In the genomic region with DNA sequence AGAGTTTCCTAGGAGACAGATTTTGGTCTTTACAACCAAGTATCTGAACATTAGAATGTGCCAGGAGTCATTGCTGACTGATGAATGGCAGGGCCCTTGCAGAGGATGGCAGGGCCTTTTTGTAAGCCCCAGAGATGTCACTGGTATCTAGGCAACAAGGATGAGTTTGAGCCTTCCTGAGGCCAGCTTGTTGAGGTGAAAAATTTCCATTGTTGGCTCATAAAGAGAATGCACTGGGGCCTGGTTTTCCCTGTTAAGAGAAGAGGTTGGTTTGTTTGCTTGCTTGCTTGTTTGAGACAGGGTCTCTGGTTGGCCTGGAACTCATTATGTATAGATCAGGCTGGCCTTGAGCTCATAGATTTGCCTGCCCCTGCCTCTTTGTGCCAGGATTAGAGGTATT, we compare ENCODE assay signal across 10 mouse cellular contexts. TPM values are rescaled to one million over a fixed set of nuclear protein-coding genes. Genes with fewer than 3 reads are reported as not detected.
DNase-seq lines count a peak whose midpoint lies in the region; ATAC-seq and TF ChIP-seq lines count a peak whose summit lies in the region.
"Had no signal": no experiment of that assay in that cellular context is flagged by ENCODE, and none has a peak within 500 bp of the region (broad histone marks: within the 10 kb centered on the region; RNA-seq: fewer than 3 reads in every experiment).

No protein-coding gene starts in this region.

- no peaks in the 10 kb centered on the region for H3K27me3 ChIP-seq in heart, embryonic 12.5 days (replicated peaks)
- H3K27me3 ChIP-seq in hindbrain, embryonic 16.5 days (replicated peaks; ENCODE audit: control insufficient read depth, insufficient read depth, low read length), result no peaks in the 10 kb centered on the region
- H3K27me3 ChIP-seq in midbrain, embryonic 16.5 days (ENCODE audit: control insufficient read depth, insufficient read depth, low read depth, low read length), result no peaks in the 10 kb centered on the region

- H3K36me3 ChIP-seq in heart, embryonic 12.5 days, result peaks cover 5% of the 10 kb centered on the region; the same call in 1 of the 2 replicates
- H3K36me3 ChIP-seq in hindbrain, embryonic 16.5 days (ENCODE audit: control insufficient read depth, insufficient read depth, low read length), result no peaks in the 10 kb centered on the region
- no peaks in the 10 kb centered on the region for H3K36me3 ChIP-seq in midbrain, embryonic 16.5 days (ENCODE audit: control insufficient read depth, insufficient read depth, low read length)

- DNase-seq in heart, postnatal 36 days, result no peak
- DNase-seq in urinary bladder, postnatal 4 days (ENCODE audit: low spot score in 2 of 2), result no peak
- no peak for DNase-seq in spleen, postnatal 14 days (ENCODE audit: low spot score in 2 of 2)
- DNase-seq in cerebellum, adult 11 months, result no peak
- DNase-seq: cerebellum, adult 8-10 months; lung, postnatal 4 days had no signal

- H3K4me1 ChIP-seq in heart, embryonic 12.5 days (replicated peaks), result peaks cover 56% of the 10 kb centered on the region
- peaks cover 15% of the 10 kb centered on the region for H3K4me1 ChIP-seq in cortical plate, adult 2 months (ENCODE audit: control insufficient read depth, insufficient read depth, low read length)
- H3K4me1 ChIP-seq in hindbrain, embryonic 16.5 days (ENCODE audit: control insufficient read depth, insufficient read depth, low read depth, low read length), result peaks cover 49% of the 10 kb centered on the region
- peaks cover 57% of the 10 kb centered on the region for H3K4me1 ChIP-seq in midbrain, embryonic 16.5 days (ENCODE audit: control insufficient read depth, insufficient read depth, low read length)

- H3K9ac ChIP-seq in heart, embryonic 12.5 days, result 0 out of 2 replicates have a peak overlapping the region, but pooled peaks have one; percentile 6
- H3K9ac ChIP-seq in hindbrain, embryonic 16.5 days (ENCODE audit: low read depth, low read length), result peak overlapping the region; percentile 37; the same call in 1 of the 2 replicates
- peak overlapping the region; percentile 100 for H3K9ac ChIP-seq in midbrain, embryonic 16.5 days (ENCODE audit: low read depth, low read length)

- no peak overlapping the region for H3K27ac ChIP-seq in heart, embryonic 12.5 days (ENCODE audit: poor library complexity, severe bottlenecking)
- no peak overlapping the region for H3K27ac ChIP-seq in cortical plate, adult 2 months (ENCODE audit: insufficient read depth, low read length)
- H3K27ac ChIP-seq in hindbrain, embryonic 16.5 days (ENCODE audit: low read depth, low read length), result peak overlapping the region; percentile 35; the same call in 1 of the 2 replicates
- peak overlapping the region; percentile 12 for H3K27ac ChIP-seq in midbrain, embryonic 16.5 days (ENCODE audit: low read length)

- H3K4me3 ChIP-seq in heart, embryonic 12.5 days, result peak overlapping the region; percentile 86
- H3K4me3 ChIP-seq in cortical plate, adult 2 months (ENCODE audit: insufficient read depth, low read length), result peak overlapping the region; percentile 95
- H3K4me3 ChIP-seq in hindbrain, embryonic 16.5 days (ENCODE audit: low read length), result peak overlapping the region; percentile 67
- peak overlapping the region; percentile 87 for H3K4me3 ChIP-seq in midbrain, embryonic 16.5 days (ENCODE audit: low read depth, low read length)

- intact Hi-C loops in heart, postnatal 36 days (cut with DNase I), result no loop called here

- H3K9me3 ChIP-seq in heart, embryonic 12.5 days (replicated peaks), result no peaks in the 10 kb centered on the region
- no peaks in the 10 kb centered on the region for H3K9me3 ChIP-seq in hindbrain, embryonic 16.5 days (ENCODE audit: control insufficient read depth, low read length)
- H3K9me3 ChIP-seq in midbrain, embryonic 16.5 days (replicated peaks; ENCODE audit: control insufficient read depth, low read length, poor library complexity, severe bottlenecking), result no peaks in the 10 kb centered on the region

- no peak for TF ChIP-seq POLR2A in cortical plate, adult 2 months (IDR thresholded peaks at IDR 0.05; ENCODE audit: extremely low read depth, insufficient read depth, low read length)

- peak overlapping the region; percentile 62 for H3K4me2 ChIP-seq in heart, embryonic 12.5 days
- H3K4me2 ChIP-seq in hindbrain, embryonic 16.5 days (ENCODE audit: low read length), result peak overlapping the region; percentile 64
- peak overlapping the region; percentile 94 for H3K4me2 ChIP-seq in midbrain, embryonic 16.5 days (ENCODE audit: low read length)

- ATAC-seq in heart, embryonic 12.5 days (ENCODE audit: insufficient number of reproducible peaks, low FRiP score), result no peak
- no peak for ATAC-seq in hindbrain, embryonic 16.5 days
- ATAC-seq in midbrain, embryonic 16.5 days, result no peak

- no peak for TF ChIP-seq CTCF in cortical plate, adult 2 months (IDR thresholded peaks at IDR 0.05; ENCODE audit: extremely low read depth, insufficient read depth, low read length)

RNA-seq across cellular contexts. Expression of gene Ip6k2, which starts 1.8 kb away (rescaled TPM):
- 45.1 and 47.7 TPM in 2 replicates for polyA plus RNA-seq in heart, embryonic 12.5 days (2016; fragmentation: Nextera tagmentation; extraction: Ambion mirVana)
- total RNA-seq in heart, postnatal 36 days (2021), result 10 to 100 TPM; 21.3 to 23.6 TPM
- 145 and 162 TPM in 2 replicates for polyA plus RNA-seq in cortical plate, adult 2 months (2012; rRNA removed)
- 178 and 185 TPM in 2 replicates for polyA plus RNA-seq in hindbrain, embryonic 16.5 days (2015; fragmentation: Nextera tagmentation; extraction: Ambion mirVana)
- 199 and 222 TPM in 2 replicates for polyA plus RNA-seq in midbrain, embryonic 16.5 days (2015; fragmentation: Nextera tagmentation; extraction: Ambion mirVana)

RNA-seq across cellular contexts. Expression of gene Nckipsd, which starts 22.8 kb away (rescaled TPM):
- polyA plus RNA-seq in heart, embryonic 12.5 days (2016; fragmentation: Nextera tagmentation; extraction: Ambion mirVana), result 8.9 and 9.2 TPM in 2 replicates
- total RNA-seq in heart, postnatal 36 days (2021), result 1 to 10 TPM; 7.2 to 9.4 TPM
- polyA plus RNA-seq in cortical plate, adult 2 months (2012; rRNA removed), result 65.0 and 66.8 TPM in 2 replicates
- polyA plus RNA-seq in hindbrain, embryonic 16.5 days (2015; fragmentation: Nextera tagmentation; extraction: Ambion mirVana), result 32.2 and 35.1 TPM in 2 replicates
- 33.2 and 51.7 TPM in 2 replicates for polyA plus RNA-seq in midbrain, embryonic 16.5 days (2015; fragmentation: Nextera tagmentation; extraction: Ambion mirVana)

RNA-seq across cellular contexts. Expression of gene Celsr3, which starts 40.7 kb away (rescaled TPM):
- 0.08 and 0.09 TPM in 2 replicates for polyA plus RNA-seq in heart, embryonic 12.5 days (2016; fragmentation: Nextera tagmentation; extraction: Ambion mirVana)
- under 1 TPM in 1 of 2 experiments, not detected in 1; 0.14 TPM for total RNA-seq in heart, postnatal 36 days (2021)
- polyA plus RNA-seq in cortical plate, adult 2 months (2012; rRNA removed), result 74.3 and 75.8 TPM in 2 replicates
- 11.6 and 12.8 TPM in 2 replicates for polyA plus RNA-seq in hindbrain, embryonic 16.5 days (2015; fragmentation: Nextera tagmentation; extraction: Ambion mirVana)
- polyA plus RNA-seq in midbrain, embryonic 16.5 days (2015; fragmentation: Nextera tagmentation; extraction: Ambion mirVana), result 12.7 and 16.4 TPM in 2 replicates

Comparison
In these comparisons a context has a peak if more than half of its experiments do, and no peak if none do; other contexts are left out.
1. H3K27ac ChIP-seq: peak in hindbrain, embryonic 16.5 days (single experiment) and midbrain, embryonic 16.5 days (single experiment); none in heart, embryonic 12.5 days (single experiment) and cortical plate, adult 2 months (single experiment).
2. H3K9ac ChIP-seq: peak in every context shown above with its lines; median percentile 100 in midbrain, embryonic 16.5 days; 37 in hindbrain, embryonic 16.5 days; 6 in heart, embryonic 12.5 days.
3. RNA of gene Celsr3, which starts 40.7 kb away (polyA plus RNA-seq): 74.3 to 75.8 TPM in cortical plate, adult 2 months, 12.7 to 16.4 TPM in midbrain, embryonic 16.5 days and 11.6 to 12.8 TPM in hindbrain, embryonic 16.5 days; 0.08 to 0.09 TPM in heart, embryonic 12.5 days; every median in the first group is over 10 times any median in the second.
4. Peak in every context shown above with its lines, with median percentiles within 50 percentile points of each other: H3K4me2 ChIP-seq and H3K4me3 ChIP-seq.